Mouse (Mus musculus) hindbrain, postnatal 0 days (tissue): ENCODE measurements around the gene Cxcl16. TPM values are rescaled to one million over a fixed set of nuclear protein-coding genes. Genes with fewer than 3 reads are reported as not detected.
"Not testable (repeated sequence)": the region's sequence is repeated elsewhere in the genome, so short reads cannot be mapped to it uniquely, and the experiment has no call there.

Experiments
- ATAC-seq: fragments of 200-750 bp; cut with Nextera tagmentation; 2 replicates; pipeline ENCODE4 v1.8.0; 2017; ENCODE audit warnings: mild to moderate bottlenecking, moderate TSS enrichment, moderate library complexity
- DNase-seq: peaks from one replicate; pipeline ENCODE4 v3.0.0-alpha.2; 2015; ENCODE audit warnings: low spot score
- H3K27ac ChIP-seq: fragments of 300-500 bp; sonication (generic); 2 replicates; pipeline ENCODE4 v1.5.1; 2014; ENCODE audit warnings: mild to moderate bottlenecking
- H3K27me3 ChIP-seq: fragments of 300-500 bp; sonication (generic); 2 replicates; pipeline ENCODE4 v1.6.1; 2014; ENCODE audit warnings: low read length, mixed read lengths; ENCODE audit not compliant: insufficient read depth
- H3K36me3 ChIP-seq: fragments of 300-500 bp; sonication (generic); 2 replicates; pipeline ENCODE4 v1.6.1; 2014; ENCODE audit warnings: low read length, mixed read lengths; ENCODE audit not compliant: insufficient read depth
- H3K4me1 ChIP-seq: fragments of 300-500 bp; sonication (generic); 2 replicates; pipeline ENCODE4 v1.6.1; 2014; ENCODE audit warnings: antibody characterized with exemption, low read length, mixed read lengths; ENCODE audit not compliant: insufficient read depth
- H3K4me2 ChIP-seq: fragments of 300-500 bp; sonication (generic); 2 replicates; pipeline ENCODE4 v1.6.1; 2014; ENCODE audit warnings: low read depth, mild to moderate bottlenecking, low read length, moderate library complexity, mixed read lengths
- H3K4me3 ChIP-seq: fragments of 300-500 bp; sonication (generic); 2 replicates; pipeline ENCODE4 v1.5.1; 2014; ENCODE audit warnings: low read length
- H3K9ac ChIP-seq: fragments of 300-500 bp; sonication (generic); replicated peaks from 2 replicates; pipeline ENCODE4 v1.6.1; 2014; ENCODE audit warnings: mild to moderate bottlenecking, low read length, moderate library complexity, mixed read lengths
- H3K9me3 ChIP-seq: fragments of 300-500 bp; sonication (generic); 2 replicates; pipeline ENCODE4 v1.6.1; 2016; ENCODE audit warnings: low read length, mixed read lengths
- CTCF ChIP-seq: IDR thresholded peaks from 2 replicates; pipeline ENCODE4 v1.5.1; 2016; ENCODE audit warnings: antibody characterized with exemption, control low read depth, low read depth
- WGBS: fragments of 180-500 bp; shearing (Covaris S2); extraction: QIAGEN DNeasy Blood & Tissue Kit; methylation state at CpG from one replicate; pipeline ENCODE4 v1.1.7; 2014; 5-methylcytosine and 5-hydroxymethylcytosine counted together
- polyA plus RNA-seq: library from polyadenylated mRNA; unstranded; fragments of >200 nt; fragmentation: Nextera tagmentation; extraction: Ambion mirVana; gene quantifications from 2 replicates; pipeline ENCODE4 v1.2.1, GENCODE M21; 2015
- total RNA-seq: library from RNA; depleted of rRNA; stranded (reverse); fragments of >200 nt; gene quantifications from 2 replicates; pipeline ENCODE4 v1.2.3, GENCODE M21; 2014

Cxcl16 gene
- total and polyA plus RNA-seq, 2 experiments from 2014 or later: 3.3 to 4.1 TPM

DNA sequence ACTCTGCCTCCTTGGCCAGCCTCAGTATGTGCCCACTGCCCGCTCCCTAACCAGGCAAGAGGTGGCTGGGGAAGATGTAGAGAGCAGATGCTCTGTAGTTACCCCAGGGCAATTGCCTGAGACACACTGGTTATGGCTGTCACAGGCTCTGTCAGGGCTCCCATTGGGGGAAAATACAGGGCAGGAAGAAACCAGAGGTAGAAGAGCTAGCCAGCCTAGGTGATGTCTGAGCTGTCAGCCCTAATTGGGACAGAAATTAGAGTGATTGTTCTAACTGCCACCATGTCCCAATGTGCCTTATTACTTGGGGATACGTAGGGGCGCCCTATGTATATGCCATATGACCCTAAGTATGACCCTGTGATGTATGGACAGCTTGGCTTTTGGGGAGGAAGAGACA lies 25.8 kb downstream of the Cxcl16 start:
- peak overlapping the region; percentile 87; the same call in 1 of the 2 replicates for H3K4me3 ChIP-seq

DNA sequence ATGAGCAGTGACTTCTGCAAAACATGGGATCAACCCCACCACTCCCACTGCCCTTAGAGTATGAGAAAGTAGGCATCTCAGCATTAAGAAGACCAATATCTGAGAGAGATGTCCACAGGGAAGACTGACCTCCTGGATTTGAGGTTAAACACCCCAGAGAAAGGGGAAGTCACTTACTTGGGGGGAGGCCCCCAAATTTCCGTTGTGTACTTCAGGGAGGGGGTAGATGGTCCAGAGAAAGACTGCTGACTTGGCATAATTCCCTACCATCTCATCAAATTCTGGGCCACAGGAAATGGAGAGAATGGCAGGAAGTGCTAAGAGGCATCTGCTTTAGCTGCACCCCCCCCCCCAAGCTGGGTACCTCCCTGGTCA lies 26.2 kb downstream of the Cxcl16 start:
- H3K9ac ChIP-seq: peak overlapping the region; percentile 88
- WGBS: 74% methylated on average over 1 of the region's 1 CpGs

More for the DNA sequence above, 25.8 kb downstream of the Cxcl16 start:
- H3K27me3 ChIP-seq: no peaks in the 10 kb centered on the region
- ATAC-seq: no peak
- H3K4me2 ChIP-seq: peak overlapping the region; percentile 78
- no peaks in the 10 kb centered on the region for H3K9me3 ChIP-seq
- no peak for DNase-seq
- no peak overlapping the region for H3K27ac ChIP-seq
- peaks cover 16% of the 10 kb centered on the region for H3K4me1 ChIP-seq
- peaks cover 23% of the 10 kb centered on the region for H3K36me3 ChIP-seq
- WGBS: 88% methylated on average over 3 of the region's 3 CpGs
- H3K9ac ChIP-seq: peak overlapping the region; percentile 88
- TF ChIP-seq CTCF: no peak

DNA sequence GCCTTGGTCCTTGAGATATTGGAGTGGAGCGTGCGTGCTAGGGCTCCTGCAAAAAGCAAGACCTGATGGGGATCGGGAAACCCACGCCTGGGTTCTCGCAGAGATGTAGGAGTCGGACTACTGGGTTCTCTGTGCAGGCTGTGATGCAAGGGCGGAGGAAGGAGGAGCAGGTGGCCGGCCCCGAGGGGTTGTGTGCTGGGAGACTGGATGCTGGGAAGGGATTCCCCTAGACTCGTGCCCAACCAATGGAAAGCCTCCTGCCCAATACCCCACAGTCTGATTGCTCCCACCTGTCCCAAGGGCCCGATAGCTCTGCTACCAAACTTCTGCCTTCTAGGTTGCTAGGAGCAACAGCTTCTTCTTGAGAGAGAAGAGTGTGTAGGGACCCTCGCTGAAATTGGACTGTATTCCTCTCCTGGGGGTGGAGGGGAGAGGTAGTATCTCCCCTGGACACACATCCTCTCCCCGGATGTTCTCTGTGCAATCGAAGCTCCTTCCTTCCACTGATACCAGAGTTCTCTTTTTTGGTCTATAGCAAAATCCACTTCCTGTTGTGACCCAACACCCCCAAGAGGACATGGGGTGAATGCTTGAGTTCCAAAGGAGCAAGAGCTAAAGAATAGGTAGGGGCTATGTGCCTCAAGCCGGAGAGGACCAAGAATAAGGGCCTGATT lies 26.8 kb downstream of the Cxcl16 start:
- peak; percentile 24 for ATAC-seq
- DNase-seq: peak; percentile 62
- Histone ChIP-seq H3K4me3 (peak overlapping the region; percentile 87), H3K36me3 (peaks cover 19% of the 10 kb centered on the region), H3K4me1 (peaks cover 16% of the 10 kb centered on the region), H3K27me3 (no peaks in the 10 kb centered on the region), H3K27ac (peak overlapping the region; percentile 91), H3K4me2 (peak overlapping the region; percentile 78), H3K9ac (peak overlapping the region; percentile 88), H3K9me3 (no peaks in the 10 kb centered on the region)
- 7% methylated on average over 15 of the region's 15 CpGs for WGBS
- no peak for TF ChIP-seq CTCF

More for the DNA sequence above, 26.2 kb downstream of the Cxcl16 start:
- Histone ChIP-seq H3K36me3 (peaks cover 19% of the 10 kb centered on the region), H3K4me3 (peak overlapping the region; percentile 87), H3K4me1 (peaks cover 16% of the 10 kb centered on the region), H3K9me3 (no peaks in the 10 kb centered on the region), H3K4me2 (peak overlapping the region; percentile 78), H3K27me3 (no peaks in the 10 kb centered on the region), H3K27ac (peak overlapping the region; percentile 91; the same call in 1 of the 2 replicates)
- TF ChIP-seq CTCF: no peak
- DNase-seq: no peak
- ATAC-seq: no peak

DNA sequence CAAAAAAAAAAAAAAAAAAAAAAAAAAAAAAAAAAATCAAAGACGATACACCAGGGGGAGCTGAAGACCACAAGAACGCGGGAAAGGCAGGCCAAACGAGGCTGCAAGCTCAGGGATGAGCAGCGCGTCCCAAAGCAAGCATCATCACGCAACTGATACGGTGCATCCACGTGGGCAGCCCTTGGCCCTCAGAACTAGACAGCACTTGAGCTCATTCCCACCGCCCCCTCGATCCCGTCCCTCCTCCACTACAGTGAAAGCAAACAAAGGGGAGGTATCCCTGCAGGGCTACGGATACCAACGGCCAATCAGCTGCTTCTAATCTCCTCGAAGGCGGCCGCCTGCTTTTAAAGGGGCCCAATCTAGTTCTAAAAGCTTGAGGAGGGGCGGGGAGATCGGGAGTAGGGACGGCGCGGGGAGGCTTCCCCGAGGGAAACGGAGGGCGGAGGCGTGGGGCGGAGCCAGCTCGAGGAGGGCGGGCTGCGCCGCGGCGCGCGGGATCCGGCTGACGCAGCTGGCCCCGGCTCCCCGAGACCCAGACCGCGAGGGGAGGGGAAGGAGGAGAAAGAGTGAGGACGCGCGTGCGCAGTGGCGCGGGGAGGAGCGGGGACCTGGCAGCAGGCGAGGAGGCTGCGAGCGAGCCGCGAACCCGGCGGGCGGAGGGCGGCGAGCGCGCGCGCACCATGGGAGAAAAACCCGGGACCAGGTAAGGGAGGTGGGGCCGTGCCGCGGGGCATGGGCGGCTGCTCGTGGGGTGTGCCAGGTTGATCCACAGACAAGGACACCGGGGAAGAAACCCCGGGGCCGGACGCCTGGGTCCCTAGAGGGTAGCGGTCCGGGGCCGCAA lies 27.5 kb downstream of the Cxcl16 start, which contains the start of gene Arrb2:
Gene Arrb2 (plus strand): TSS at position 588 of the 847 bp plus-strand sequence.
- Histone ChIP-seq H3K4me1 (peaks cover 16% of the 10 kb centered on the region), H3K9ac (peak within 1 kb of the TSS; percentile 88), H3K9me3 (no peaks in the 10 kb centered on the region), H3K4me3 (peak within 1 kb of the TSS; percentile 87), H3K4me2 (peak within 1 kb of the TSS; percentile 78), H3K27ac (peak within 1 kb of the TSS; percentile 91), H3K36me3 (peaks cover 17% of the 10 kb centered on the region), H3K27me3 (no peaks in the 10 kb centered on the region)
- peak; percentile 74 for TF ChIP-seq CTCF
- WGBS: under 1% methylated on average over 61 of the region's 75 CpGs
- ATAC-seq (peak; percentile 96), DNase-seq (peak; percentile 98)

DNA sequence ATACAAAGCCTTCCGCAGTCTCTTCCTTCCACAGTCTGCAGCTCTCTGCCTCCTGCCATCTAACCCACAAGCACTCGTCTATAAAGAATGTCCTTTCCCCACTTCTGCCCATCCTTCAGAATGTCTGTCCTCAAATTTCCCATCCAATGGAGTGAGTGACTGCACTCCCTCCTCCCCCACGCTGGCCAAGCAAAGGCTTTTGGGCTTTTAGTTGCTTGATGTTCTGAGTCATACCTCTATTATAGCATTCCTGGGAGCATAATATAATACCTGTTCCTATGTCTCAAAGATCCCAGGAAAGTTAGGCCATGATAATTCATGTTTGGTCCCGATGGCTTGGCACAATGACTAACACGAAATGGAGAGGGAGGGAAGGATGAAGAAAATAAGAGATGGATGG lies 28.2 kb downstream of the Cxcl16 start:
- H3K27me3 ChIP-seq: no peaks in the 10 kb centered on the region
- no peak for ATAC-seq
- peak overlapping the region; percentile 78 for H3K4me2 ChIP-seq
- H3K9me3 ChIP-seq: no peaks in the 10 kb centered on the region
- H3K27ac ChIP-seq: peak overlapping the region; percentile 91
- peaks cover 16% of the 10 kb centered on the region for H3K4me1 ChIP-seq
- WGBS: 24% methylated on average over 5 of the region's 5 CpGs
- peak overlapping the region; percentile 87 for H3K4me3 ChIP-seq
- no peak for TF ChIP-seq CTCF
- peak; percentile 1 for DNase-seq
- no peak overlapping the region; the same call in 1 of the 2 replicates for H3K9ac ChIP-seq
- peaks cover 10% of the 10 kb centered on the region for H3K36me3 ChIP-seq

DNA sequence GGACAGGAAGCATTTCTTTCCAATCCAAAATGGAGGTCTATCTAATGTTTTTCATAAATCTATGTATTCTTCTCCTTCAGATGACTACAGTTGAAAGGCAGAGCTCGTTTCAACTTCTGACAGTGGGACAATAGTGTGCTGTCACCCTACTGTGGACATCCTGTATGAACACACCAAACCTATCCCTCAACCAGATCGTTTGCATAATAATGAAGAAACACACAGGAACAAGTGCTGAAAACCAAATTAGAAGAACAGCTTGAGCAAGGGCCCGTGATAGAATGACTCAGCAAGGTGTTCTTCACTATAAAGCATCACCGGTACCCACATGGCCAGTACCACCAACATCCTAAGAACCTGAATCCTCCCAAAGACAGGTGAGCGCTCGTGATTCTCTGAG lies 33.2 kb downstream of the Cxcl16 start:
- H3K9me3 ChIP-seq, H3K27ac ChIP-seq, H3K36me3 ChIP-seq, H3K4me3 ChIP-seq, DNase-seq, H3K4me1 ChIP-seq, ATAC-seq, H3K27me3 ChIP-seq, H3K4me2 ChIP-seq, H3K9ac ChIP-seq: not testable (repeated sequence)
- WGBS: 62% methylated on average over 6 of the region's 6 CpGs

DNA sequence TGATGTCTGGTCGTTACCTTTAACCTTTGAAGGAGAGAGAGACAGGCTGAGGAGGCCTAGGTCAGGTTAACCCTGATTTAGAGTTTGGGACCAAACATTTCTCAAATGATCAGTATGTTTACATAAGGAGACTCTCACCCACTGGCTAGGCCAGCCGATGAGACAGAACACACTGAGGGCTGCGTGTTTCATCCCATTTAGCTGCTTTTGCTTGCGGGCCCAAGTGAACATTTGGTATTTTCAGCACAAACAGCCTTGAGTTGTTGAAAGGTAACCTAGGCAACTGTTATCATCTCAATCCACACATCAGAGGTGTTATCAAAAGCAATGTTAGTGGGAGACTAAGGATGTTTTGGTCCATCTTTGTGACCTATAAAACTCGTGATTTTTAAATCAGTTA lies 40.3 kb downstream of the Cxcl16 start:
- Histone ChIP-seq H3K4me1 (no peaks in the 10 kb centered on the region), H3K36me3 (no peaks in the 10 kb centered on the region), H3K4me3 (no peak overlapping the region), H3K4me2 (no peak overlapping the region), H3K27ac (no peak overlapping the region), H3K9me3 (no peaks in the 10 kb centered on the region), H3K27me3 (no peaks in the 10 kb centered on the region), H3K9ac (no peak overlapping the region)
- ATAC-seq (no peak), DNase-seq (no peak)
- WGBS: 72% methylated on average over 5 of the region's 5 CpGs
- no peak for TF ChIP-seq CTCF
